Mouse (Mus musculus) myocyte (in vitro differentiated cells): ENCODE measurements around the gene Tspo.

ENCODE experiments used
- CEBPB ChIP-seq: IDR thresholded peaks from 2 replicates; pipeline ENCODE4 v1.6.1; 2011; ENCODE audit warnings: mild to moderate bottlenecking, moderate library complexity; ENCODE audit not compliant: poor library complexity, insufficient read depth, severe bottlenecking
- E2F4 ChIP-seq: IDR thresholded peaks from one replicate; pipeline ENCODE4 v1.6.1; 2011; ENCODE audit warnings: mild to moderate bottlenecking, control low read depth, moderate library complexity; ENCODE audit not compliant: insufficient read depth
- MAX ChIP-seq: IDR thresholded peaks from one replicate; pipeline ENCODE4 v1.6.1; 2011; ENCODE audit warnings: low read depth, mild to moderate bottlenecking, control low read depth
- MYOD1 ChIP-seq, 3 experiments: IDR thresholded peaks; one replicate each; pipeline ENCODE4 v1.6.1; 2011; ENCODE audit warnings: control low read depth in 2 of 3, low read depth in 2 of 3, mild to moderate bottlenecking in 2 of 3, moderate library complexity in 1 of 3; ENCODE audit not compliant: insufficient read length in 2 of 3, control insufficient read depth in 1 of 3
- POLR2A ChIP-seq: IDR thresholded peaks from one replicate; pipeline ENCODE4 v1.6.1; 2011; ENCODE audit warnings: low read depth, mild to moderate bottlenecking, control low read depth, moderate library complexity; ENCODE audit not compliant: insufficient read length
- POLR2AphosphoS2 ChIP-seq: IDR thresholded peaks from one replicate; pipeline ENCODE4 v1.6.1; 2011; ENCODE audit warnings: low read depth, control low read depth; ENCODE audit not compliant: insufficient read length
- SRF ChIP-seq: IDR thresholded peaks from one replicate; pipeline ENCODE4 v1.6.1; 2011; ENCODE audit warnings: low read depth; ENCODE audit not compliant: control insufficient read depth, insufficient read length
- USF1 ChIP-seq: IDR thresholded peaks from one replicate; pipeline ENCODE4 v1.6.1; 2011; ENCODE audit warnings: low read depth, mild to moderate bottlenecking, control low read depth, moderate library complexity

DNA sequence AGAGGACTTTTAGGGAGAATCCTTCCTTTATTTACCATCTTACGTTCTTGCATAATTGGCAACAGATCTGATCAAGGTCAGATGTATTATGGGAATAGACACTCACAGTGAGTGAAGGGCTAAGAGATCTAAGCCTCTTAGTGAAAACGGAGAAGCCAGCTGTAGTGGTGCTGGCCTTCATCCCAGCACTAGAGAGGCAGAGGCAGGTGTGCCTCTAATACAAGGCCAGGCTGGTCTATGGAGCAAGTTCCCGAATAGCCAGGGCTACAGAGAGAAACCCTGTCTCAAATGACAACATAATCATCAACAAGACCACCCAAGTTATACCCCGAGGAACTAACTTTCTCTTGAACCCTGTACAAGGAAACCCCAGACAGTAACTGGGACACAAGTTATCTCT, 19.5 kb downstream of the Tspo start:
- no peak for TF ChIP-seq POLR2A
- TF ChIP-seq MAX = no peak
- no peak for TF ChIP-seq POLR2AphosphoS2
- TF ChIP-seq USF1 = no peak
- TF ChIP-seq CEBPB = no peak
- peak; percentile 99 for TF ChIP-seq MYOD1 (IDR thresholded peaks at IDR 0.05; ENCODE audit: control insufficient read depth in 1 of 3, insufficient read length in 2 of 3, low read depth in 2 of 3)
- TF ChIP-seq SRF = no peak
- TF ChIP-seq E2F4 = no peak
